Mouse (Mus musculus) left cerebral cortex, postnatal 10 days (tissue): ENCODE measurements around the gene Olfr961. TPM values are rescaled to one million over a fixed set of nuclear protein-coding genes. Genes with fewer than 3 reads are reported as not detected.

ENCODE experiments used
- DNase-seq, 2 experiments: peaks; one replicate each; pipeline ENCODE4 v3.0.0; 2021 to 2022; ENCODE audit warnings: low spot score in 2 of 2, mixed read lengths in 1 of 2; ENCODE audit errors: extremely low spot score in 1 of 2
- intact Hi-C: fragments of 180-260 bp; cut with DNase I; formaldehyde crosslinking; loops from one replicate; pipeline ENCODE4 v1.15.1; 2025
- total RNA-seq, 2 experiments: library from RNA; stranded (reverse); gene quantifications; 2 replicates each; pipeline ENCODE4 v1.2.3; 2021

Gene Olfr961
- total RNA-seq, result not detected

DNA sequence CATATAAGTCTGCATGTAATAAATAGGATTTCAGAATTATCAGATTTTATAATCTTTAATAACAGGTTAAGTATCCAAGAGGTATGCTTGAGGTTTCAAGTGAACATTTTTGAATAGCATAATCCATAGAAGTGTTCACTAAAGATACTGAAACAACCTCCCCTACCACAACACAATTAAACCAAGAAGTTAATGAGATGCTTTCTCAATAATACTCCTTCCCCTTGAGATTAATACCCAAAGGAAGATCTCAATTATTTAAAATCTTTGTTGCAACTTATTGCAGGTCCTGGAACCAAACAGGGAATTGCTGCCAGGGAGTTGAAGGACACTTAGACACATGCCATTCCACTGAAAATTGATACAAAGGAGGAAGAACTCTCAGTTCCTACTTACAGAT is at the start of gene Olfr961:
Gene Olfr961 (plus strand): TSS at position 301 of the 400 bp plus-strand sequence.
- no peak for DNase-seq
- intact Hi-C loops, result no loop called here

DNA sequence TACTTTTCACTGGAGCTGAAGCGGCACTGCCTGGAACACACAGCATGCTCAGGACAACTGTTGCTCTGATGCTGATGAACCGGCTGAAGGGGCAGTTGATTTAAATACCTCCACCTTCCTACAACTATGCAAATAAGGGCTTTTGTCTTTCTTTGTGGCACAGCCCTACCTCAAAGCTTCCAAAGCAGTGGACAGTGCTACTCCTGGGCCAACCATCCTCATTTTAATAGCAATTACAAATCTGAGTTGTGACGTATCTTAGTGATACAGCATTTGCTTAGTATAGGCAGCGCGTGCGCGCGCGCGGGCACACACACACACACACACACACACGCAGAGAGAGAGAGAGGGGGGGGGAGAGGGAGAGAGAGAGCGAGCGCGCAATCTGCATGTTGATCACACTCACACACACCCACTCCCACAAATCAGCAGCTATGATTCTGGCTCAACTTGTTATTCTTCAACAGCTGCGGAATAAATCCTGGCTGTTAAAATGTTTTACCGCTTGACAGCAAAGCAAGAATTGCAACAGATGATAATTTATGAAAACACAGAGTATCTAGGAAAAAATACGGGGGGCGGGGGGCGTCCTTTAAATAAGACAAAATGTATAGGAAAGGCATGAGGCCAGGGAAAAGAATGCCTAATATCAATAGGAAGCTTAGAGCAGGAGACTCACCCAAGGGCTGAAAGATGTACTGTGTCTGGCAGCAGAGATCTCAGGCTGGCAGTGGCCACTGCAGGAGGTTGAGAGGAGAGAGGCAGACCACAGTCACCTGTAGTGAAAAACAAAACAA is 42.2 kb upstream of the Olfr961 start:
- DNase-seq, result peak; percentile 20 to 39

DNA sequence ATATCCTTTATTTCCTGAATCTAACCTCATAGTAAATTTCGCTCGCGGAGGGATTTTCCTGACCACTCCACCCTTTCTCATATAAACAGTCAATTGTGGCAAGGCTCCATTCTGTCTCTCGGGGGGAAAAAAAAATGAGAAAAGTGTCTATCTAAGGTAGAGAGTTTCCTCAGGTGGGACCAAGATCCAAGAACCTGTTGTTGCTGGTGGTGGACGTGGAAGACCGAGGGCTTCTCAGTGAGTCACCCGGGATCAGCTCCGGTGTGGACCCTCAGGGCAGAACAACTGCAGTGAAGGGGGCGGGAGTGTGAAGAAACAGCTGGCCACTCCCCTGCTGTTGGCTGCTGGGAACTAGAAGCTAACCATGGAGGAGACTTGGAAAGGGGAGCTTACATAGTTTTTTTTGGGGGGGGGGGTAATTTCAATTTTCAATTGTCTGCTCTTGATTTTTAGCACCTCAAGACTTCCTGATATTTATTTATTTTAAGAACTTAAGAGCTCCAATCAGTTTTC is 41.5 kb upstream of the Olfr961 start:
- intact Hi-C loops, result no loop called here
- peak in 1 of 2 experiments; percentile 23 for DNase-seq

More for the DNA sequence above, 42.2 kb upstream of the Olfr961 start:
- intact Hi-C loops, result no loop called here

DNA sequence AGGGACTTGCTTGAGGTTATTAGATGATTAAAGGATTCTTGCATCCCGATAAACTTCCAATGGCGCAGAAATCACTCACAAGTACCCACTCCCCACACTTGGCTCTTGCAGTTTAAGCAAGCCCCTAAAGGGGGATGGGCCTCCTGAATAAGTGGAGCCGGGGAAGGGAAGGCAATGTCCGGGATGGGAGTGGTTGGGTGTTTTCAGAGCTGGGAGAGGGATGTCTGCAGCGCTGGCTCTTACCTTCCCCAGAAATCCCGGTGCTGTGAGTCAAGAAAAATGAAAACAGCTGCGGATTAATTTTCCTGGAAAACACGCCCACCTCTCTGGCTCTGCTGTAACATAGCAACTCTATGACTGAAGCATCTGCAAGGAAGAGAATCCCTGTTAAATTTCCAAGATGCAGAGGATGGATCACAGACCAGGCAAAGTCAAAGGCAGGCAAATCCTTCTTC is 40.9 kb upstream of the Olfr961 start, which contains the start of gene AW551984:
Gene AW551984 (minus strand): TSS at position 405 of the 455 bp plus-strand sequence.
- no peak for DNase-seq

DNA sequence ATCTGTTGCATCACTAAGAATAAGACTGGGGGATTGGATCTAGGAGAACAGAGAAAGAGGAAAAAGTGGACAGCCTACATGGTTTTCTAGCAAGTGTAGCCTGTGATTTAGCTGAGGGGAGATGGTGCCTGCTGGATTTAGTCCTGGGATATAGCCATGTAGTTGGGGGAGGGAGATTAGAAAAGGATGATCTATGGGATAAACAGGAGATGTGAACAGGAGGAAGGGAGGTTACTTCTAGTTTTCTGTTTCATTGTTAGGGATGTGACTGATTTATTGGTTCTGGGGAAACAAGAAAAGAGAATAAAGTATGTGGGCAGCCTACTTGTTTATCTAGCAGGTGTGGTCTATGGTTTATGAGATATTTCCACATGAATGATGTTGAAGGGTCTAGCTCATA is 36.4 kb upstream of the Olfr961 start:
- no peak for DNase-seq
- intact Hi-C loops, result no loop called here

More for the DNA sequence above, 40.9 kb upstream of the Olfr961 start, which contains the start of gene AW551984:
- intact Hi-C loops, result no loop called here

DNA sequence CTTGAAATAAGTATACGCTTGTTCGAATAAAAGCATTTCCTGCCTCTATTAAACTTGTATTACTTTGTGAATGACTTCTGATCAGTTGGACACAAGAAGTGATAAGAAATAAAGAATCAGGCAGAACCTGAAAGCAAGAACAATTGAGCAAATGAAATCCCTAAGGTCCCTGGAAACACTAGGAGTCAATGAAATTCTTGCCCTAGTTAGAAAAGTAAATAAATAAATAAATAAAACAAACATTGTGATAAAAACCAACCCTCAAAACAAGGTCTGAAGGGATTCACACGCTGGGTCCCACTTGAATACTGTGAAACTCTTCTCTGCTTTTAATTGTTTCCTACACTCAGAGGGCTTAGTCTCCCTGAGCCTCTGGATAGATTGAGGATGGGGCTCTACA is 34.5 kb upstream of the Olfr961 start, which contains the start of gene Olfr148:
Gene Olfr148 (plus strand): TSS at position 301 of the 400 bp plus-strand sequence.
- DNase-seq, result no peak

DNA sequence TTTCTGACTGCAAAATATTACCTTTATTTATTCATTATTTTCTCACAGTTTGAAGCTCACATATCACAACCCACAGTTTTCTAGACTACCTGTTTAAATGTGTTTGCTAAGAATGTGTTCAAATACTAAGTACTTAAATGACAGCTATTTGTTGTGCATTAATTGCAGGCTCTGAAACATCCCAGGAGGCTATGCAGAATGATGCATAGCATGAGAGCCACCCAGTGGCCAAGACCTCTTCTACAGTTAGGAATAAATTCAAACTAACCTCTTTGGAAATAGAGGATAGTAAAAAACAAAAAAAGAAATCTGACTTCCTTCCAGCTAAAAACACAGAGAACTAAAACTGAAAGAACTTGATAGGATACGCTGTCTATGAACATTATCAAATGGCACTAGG is 32.9 kb upstream of the Olfr961 start:
- peak in 1 of 2 experiments; percentile 18 for DNase-seq
- intact Hi-C loops, result loop anchor here (2.0 kb wide), 1 partner anchor 103 kb away; no protein-coding TSS in a partner anchor

More for the DNA sequence above, 34.5 kb upstream of the Olfr961 start, which contains the start of gene Olfr148:
- intact Hi-C loops, result no loop called here

DNA sequence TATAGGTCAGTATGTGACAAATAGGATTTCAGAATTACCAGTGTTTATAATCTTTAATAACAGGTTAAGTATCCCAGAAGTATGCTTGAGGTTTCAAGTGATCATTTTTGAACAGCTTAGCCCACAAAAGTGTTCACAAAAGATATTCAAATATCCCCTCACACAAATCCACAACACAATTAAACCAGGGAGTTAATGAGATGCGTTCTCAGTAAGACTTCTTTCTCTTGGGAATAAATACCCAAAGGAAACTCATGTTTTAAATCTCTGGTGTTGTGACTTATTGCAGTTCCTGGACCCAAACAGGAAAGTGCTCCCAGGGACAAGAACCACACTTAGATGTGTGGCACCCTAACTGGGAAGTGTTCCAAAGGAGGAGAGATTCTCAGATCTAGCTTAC is 23.8 kb upstream of the Olfr961 start, which contains the start of gene Olfr960:
Gene Olfr960 (plus strand): TSS at position 301 of the 400 bp plus-strand sequence.
- no peak for DNase-seq
- intact Hi-C loops, result no loop called here

DNA sequence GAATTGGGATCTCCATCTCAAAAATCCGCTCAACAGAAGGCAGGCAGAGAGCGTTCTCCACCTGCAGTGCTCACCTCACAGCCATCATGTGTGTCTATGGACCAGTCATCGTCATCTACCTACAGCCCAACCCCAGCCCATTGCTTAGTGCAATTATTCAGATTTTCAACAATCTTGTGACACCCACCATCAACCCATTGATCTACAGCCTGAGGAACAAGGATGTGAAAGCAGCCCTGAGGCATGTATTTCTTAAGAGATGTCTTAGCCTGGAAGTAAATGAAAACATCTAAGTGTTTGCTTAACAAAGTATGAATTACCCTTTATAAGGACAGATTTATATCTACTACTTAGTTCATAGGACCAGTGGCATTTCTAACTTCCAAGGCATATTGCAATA is 21.1 kb upstream of the Olfr961 start:
- DNase-seq, result no peak
- intact Hi-C loops, result no loop called here

DNA sequence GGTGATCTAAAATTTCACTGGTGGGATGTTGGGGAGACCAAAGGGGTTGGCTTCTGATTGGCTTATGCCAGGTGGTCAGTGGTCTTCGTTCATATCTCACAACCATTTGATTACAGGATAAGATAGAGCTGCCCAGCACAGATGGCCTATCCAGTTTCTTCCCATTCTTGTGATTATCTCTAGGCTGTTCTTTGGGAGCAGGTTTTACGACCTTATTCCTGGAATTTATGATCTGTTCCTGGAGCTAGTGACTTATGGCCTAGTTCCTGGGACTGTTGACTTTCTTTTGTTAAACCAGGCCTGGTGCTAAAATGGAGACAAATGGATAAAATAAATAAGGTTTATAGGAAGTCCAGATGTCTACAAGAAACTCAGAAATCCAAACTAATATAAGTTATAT is 20.2 kb upstream of the Olfr961 start:
- intact Hi-C loops, result no loop called here
- no peak for DNase-seq

DNA sequence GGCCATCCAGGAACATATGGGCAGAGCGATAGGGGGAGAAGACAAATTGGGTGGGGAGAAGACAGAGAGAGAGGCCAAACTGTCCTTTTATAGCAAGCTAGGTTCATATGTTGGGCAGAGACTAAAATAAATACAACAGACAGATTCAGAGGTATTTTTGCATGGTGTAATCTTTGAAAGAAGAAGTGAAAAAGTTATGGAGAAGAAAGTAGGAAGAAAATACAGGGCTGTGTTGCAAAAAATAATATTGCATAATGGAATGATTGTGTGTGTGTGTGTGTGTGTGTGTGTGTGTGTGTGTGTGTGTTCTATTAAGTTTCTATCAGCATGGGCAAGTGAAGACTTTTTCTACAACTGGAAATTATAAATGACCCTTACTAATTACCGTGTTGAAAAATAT is 15.8 kb upstream of the Olfr961 start:
- intact Hi-C loops, result no loop called here

DNA sequence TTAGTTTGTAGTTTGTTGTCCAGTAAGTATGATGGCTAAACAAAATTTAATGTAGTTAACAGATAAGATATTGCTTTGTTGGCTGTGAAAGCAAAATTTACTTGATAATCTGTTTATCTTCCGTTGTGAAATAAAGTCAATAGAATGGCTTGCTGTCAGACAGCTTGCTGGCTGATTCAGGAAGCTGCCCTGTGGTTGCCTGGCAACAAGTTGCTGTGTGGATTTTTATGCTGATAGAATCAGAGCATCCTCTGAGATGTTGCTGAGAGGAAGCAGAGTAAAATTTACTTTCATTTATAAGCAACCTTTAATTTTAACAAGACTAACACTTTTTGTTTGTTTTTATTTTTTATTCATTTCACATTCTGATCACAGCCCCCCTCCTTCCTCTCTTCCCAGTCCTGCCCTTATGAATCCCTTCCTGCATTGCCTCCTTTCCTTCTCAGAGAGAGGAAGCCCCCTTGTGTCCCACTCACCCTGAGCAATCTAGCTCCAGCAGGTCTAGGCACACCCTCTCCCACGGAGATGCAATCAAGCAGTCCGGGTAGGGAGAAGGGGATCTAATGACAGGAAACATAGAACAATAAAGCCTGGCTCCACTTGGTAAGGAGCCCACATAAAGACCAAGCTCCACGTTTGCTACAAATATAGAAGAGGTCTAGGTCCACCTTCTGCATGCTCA is 10.8 kb upstream of the Olfr961 start:
- intact Hi-C loops, result no loop called here
- peak; percentile 31 to 42 for DNase-seq

More for the DNA sequence above, 15.8 kb upstream of the Olfr961 start:
- no peak for DNase-seq

DNA sequence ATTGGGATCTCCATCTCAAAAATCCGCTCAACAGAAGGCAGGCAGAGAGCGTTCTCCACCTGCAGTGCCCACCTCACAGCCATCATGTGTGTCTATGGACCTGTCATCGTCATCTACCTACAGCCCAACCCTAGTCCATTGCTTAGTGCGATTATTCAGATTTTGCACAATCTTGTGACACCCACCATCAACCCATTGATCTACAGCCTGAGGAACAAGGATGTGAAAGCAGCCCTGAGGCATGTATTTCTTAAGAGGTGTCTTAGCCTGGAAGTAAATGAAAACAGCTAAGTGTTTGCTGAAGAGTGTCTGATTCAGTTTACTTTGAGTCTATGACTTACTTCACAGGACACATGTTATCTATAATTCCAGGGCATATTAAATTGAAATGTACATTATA is 2.5 kb downstream of the Olfr961 start:
- intact Hi-C loops, result no loop called here
- no peak for DNase-seq

DNA sequence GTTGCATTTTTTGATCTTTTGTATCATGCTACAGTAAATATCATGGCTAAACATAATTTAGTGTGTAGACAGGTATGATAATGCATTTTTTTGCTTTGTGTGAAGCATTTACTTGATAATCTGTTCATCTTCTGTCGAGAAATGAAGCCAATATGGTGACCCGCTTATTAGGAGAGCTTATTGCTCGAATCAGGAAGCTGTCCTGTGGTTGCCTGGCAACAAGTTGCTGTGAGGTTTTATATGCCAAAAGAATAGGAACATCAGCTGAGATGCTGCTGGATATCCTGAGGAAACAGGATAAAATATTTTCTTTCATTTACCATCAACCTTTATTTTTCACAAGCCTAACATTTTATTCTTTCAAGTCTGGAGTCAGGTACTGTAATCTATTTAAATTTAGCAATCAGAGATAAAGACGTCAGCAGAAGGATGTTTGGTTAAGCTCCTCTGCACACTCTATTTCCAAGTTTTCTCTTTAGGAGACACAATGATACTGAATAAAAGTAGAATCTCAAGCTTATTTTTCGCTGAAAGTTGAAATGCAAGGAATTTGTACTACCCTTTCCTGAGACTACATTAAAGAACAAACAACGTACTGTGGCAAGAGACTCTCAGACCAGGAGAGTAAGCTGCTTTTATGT is 10.0 kb downstream of the Olfr961 start:
- intact Hi-C loops, result no loop called here

DNA sequence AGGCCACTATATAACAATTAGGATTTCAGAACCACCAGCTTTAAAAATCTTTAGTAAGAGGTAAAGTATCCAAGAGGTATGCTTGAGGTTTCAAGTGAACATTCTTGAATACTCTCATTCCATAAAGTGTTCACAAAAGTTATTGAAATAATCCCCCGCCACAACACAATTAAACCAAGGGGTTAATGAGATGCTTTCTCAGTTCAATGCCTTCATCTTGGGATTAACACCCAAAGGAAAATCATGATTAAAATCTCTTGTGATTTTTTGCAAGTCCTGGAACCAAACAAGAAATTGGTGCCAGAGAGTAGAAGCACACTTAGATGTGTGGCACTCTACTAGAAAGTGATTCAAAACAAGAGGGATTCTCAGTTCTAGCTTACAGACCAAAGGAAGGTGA is 22.0 kb downstream of the Olfr961 start, which contains the start of gene Olfr963:
Gene Olfr963 (plus strand): TSS at position 301 of the 400 bp plus-strand sequence.
- DNase-seq, result no peak
- intact Hi-C loops, result no loop called here

More for the DNA sequence above, 10.0 kb downstream of the Olfr961 start:
- no peak for DNase-seq

DNA sequence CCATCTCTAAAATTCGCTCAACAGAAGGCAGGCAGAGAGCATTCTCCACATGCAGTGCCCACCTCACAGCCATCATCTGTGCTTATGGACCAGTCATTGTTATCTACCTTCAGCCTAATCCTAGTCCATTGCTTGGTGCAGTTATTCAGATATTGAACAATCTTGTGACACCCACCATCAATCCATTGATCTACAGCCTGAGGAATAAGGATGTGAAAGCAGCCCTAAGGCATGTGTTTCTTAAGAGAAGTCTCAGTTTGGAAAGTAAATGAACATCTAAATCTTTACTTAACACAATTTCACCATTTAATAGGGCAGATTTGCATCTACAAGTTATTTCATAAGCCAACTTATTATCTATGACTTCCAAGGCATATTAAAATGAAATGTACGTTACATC is 24.8 kb downstream of the Olfr961 start:
- intact Hi-C loops, result no loop called here
- no peak for DNase-seq

DNA sequence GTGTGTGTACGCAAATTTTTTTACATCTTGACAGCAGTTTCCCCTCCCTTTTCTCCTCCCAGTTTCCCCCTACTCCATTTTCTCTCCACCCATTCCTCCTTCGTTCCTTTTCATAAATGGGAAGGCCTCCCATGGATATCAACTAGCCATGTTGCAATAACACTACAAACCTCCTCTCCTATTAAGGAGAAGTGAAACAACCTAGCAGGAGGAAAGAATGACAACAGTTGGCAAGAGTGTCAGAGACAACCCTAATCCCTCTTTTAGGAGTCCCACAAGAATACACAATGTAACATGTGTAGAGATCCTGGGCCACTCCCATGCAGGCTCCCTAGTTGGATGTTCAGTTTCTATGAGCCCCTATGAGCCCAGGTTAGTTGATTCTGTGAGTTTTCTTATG is 29.9 kb downstream of the Olfr961 start:
- intact Hi-C loops, result no loop called here
- DNase-seq, result no peak

DNA sequence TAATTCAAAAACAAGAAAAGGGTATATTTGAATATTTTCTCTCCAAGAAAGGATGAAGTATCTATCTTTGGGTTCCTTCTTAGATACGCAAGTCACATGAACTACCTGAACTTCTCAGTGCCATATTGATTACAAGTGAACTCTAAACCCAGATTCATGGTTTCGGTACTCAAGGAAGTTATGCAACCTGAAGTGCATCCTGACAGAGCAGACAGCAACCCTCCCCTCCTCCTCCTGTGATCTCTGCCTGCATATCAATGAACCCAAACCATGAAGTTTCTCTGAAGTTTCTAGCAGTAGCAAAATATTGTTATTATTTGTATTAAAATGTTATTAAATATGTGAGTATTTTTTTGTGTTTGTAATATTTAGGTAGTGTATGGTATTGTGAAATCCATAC is 33.7 kb downstream of the Olfr961 start:
- no peak for DNase-seq
- intact Hi-C loops, result no loop called here

DNA sequence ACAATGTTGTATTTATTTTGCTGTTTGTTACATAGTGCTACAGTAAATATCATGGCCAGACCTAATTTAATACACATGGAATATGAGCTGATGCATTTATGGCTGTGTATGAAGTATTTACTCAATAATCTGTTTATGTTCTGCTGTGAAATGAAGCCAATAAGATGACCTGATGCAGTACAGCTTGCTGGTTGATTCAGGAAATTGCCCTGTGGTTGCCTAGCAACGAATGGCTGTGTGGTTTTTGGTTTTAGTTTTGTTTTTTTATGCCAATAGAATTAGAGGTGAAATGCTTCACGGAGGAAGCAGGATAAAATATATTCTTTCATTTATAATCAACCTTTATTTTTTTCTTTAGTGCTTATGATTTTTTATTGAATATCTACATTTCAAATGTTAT is 34.4 kb downstream of the Olfr961 start:
- intact Hi-C loops, result no loop called here
- no peak for DNase-seq
